Mouse (Mus musculus): ENCODE results near the gene Hs3st3b1.

DNA sequence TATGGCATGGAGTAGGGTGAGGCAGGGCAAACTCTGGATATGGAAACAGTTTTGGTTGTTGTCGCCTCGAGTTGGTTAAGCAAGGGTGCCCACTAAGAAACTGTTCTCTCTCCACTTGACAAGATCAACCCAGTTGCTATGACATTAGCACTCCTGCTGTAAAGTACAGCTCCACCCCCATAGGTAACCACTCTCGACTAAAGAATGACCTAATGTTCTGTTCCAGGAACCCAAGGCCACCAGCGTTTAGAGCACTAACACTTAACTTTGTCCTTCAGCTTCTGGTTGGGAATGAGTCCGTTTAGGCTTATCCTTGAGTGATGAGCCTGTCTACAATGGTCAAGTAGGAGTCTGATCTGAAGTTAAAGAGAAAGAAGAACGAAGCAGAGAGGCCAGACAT, 76.7 kb downstream of the Hs3st3b1 start:
- no peak for TF ChIP-seq POLR2A (IDR thresholded peaks at IDR 0.05; ENCODE audit: control insufficient read depth, extremely low read depth, insufficient read depth, low read length, poor library complexity)
- TF ChIP-seq CTCF (IDR thresholded peaks at IDR 0.05; ENCODE audit: borderline replicate concordance, control insufficient read depth, extremely low read depth, insufficient read depth, low read length, poor library complexity), result no peak
